Mouse (Mus musculus) cortical plate, adult 2 months (tissue): ENCODE results near the gene Mast4.

Source experiments
- CTCF ChIP-seq: fragments of 200-500 bp; IDR thresholded peaks from 2 replicates; pipeline ENCODE4 v1.5.1; 2011; ENCODE audit warnings: mild to moderate bottlenecking, control low read depth, low read length; ENCODE audit not compliant: insufficient read depth; ENCODE audit errors: extremely low read depth
- POLR2A ChIP-seq: fragments of 200-500 bp; IDR thresholded peaks from 2 replicates; pipeline ENCODE4 v1.6.1; 2011; ENCODE audit warnings: mild to moderate bottlenecking, low read length, control low read depth; ENCODE audit not compliant: insufficient read depth; ENCODE audit errors: extremely low read depth

- TF ChIP-seq CTCF (no peak), POLR2A (no peak)
Measured at GRCm38 (mm10) chr13:102889537-102889936, 444.8 kb downstream of the Mast4 start.
